Mouse (Mus musculus): Measurements from ENCODE around the gene Cep104. TPM values are rescaled to one million over a fixed set of nuclear protein-coding genes. Genes with fewer than 3 reads are reported as not detected.

Cep104 gene
- polyA plus RNA-seq (2012; rRNA removed) = 10.2 and 11.9 TPM in 2 replicates

DNA sequence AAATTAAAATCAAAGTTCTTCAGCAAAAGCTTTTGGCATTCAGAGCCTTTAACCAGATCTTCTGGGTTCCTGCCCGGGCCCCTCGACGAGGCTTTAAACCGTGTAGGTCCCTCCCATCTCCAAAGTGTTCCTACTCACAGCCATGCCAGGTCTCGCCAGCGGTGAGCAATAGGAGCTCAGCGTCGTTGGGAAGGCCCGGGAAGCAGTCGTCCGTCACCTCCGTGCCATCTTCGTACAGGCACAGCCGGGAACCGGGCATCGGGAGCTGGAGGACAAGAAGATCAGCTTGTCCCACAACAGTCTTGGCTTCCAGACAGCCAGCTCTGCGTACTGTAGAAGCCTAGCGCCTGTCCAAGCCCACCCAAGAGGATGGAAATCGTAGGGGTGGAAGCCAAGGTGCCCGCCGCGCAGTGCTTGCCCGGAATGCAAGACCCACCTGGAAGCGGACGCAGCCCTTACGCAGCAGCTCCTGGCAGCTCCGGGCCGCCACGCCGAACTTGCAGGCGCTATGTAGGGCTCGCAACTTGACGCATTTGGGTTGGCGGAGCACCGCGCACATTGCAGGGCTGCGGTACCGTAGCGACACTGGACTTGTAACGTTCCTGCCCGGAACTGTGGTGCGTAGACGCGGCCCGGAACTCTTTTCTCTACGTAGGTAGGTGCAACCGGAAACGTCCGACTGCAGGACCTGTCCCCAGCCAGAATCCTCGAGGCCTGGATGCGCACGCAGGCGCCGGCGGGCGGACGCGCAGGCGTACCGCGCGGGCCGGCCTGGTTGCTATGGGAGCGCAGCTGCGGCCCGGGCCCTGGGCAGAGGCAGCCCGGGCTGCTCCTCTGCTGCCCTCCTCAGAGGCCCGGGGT, at the start of gene Cep104, which contains the start of gene Dffb:
TSS of gene Cep104 (plus strand) at position 764 of the 861 bp plus-strand sequence.
TSS of gene Dffb (minus strand) at position 696 of the 861 bp plus-strand sequence.

DNA sequence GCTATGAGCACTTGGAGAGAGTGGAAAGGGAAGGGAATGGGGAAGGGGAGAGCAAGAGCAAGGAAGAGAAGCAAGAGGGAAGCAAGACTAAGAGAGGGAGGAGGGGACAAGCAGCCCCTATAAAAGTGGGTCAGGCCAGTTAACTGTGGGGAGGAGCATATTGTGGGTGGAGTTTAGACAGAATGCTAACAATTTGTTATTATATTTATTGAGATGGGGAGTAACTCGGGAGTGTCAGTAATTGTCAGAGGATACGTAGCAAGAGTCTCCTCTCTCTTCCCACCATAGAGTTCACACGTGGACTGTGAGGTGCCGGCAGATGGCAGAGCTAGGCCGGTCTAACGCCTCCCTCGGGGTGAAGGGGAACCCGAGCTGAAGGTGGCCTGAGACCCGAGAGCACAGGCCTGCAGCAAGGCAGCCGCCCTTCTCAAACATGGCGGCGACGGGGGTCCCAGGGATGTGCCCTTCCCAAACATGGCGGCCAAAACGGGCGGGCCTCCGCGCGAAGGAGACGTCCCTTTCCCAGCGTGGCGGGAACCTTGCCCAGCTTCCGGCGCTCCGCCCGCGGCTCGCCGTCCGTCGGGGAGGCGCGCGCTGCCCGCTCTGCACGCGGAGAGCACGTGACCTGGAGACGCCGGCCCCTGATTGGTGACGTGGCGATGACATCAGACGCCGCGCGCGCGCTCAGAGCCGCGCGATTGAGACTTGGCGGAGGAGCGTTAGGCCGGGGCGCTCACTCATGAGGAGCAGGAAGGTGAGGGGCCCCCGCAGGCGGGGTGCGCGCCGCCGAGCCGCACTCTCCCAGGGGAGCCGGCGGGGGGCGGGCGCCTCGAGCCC, 18.2 kb upstream of the Cep104 start, which contains the start of gene A430005L14Rik:
TSS of gene A430005L14Rik (plus strand) at position 669 of the 837 bp plus-strand sequence.

DNA sequence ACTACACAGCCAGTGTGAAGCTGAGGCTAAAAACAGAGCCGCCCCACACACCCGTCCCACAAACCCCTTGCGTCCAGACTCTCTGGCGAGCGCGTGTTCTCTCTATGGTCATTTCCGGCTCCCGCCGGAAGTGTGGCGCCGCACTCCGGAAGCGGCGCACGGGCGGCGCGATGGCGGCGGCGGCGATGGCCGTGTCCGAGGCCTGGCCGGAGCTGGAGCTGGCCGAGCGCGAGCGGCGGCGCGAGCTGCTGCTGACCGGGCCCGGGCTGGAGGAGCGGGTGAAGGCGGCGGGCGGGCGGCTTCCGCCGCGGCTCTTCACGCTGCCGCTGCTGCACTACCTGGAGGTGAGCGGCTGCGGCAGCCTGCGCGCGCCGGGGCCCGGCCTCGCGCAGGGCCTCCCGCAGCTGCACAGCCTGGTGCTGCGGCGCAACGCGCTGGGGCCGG, 36.7 kb downstream of the Cep104 start, which contains the start of gene Lrrc47:
TSS of gene Lrrc47 (plus strand) at position 86 of the 444 bp plus-strand sequence.

GRCm38 (mm10) chr4:154025641-154026440, 50.8 kb downstream of the Cep104 start, which contains the start of gene Smim1:
Gene Smim1, minus strand, starts transcription at chr4:154026230.

DNA sequence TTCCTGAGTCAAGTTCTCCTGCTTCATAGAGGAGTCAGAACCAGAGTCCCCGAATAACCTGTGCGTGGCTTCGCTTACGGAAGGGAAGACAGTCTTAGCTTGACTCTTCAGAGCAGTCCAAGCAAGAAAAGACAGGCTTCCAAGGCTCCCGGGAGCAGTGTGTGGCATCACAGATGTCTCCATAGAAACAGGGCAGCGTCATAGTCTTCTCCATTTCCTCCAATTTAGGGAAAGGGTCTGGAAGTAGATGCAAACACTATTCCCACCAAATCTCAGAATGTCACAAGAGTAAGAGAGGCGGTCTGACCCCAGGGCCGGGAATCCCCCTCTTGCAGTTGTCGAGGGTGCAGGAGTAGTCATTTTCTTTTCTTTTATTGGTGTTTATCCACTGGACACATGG, 67.6 kb downstream of the Cep104 start, which contains the start of gene Ccdc27:
TSS of gene Ccdc27 (minus strand) at position 101 of the 400 bp plus-strand sequence.

Other genes starting within 250 kb of the Cep104 start
- 48.3 and 54.3 TPM in 2 replicates for gene A430005L14Rik, start 18.0 kb upstream of the Cep104 start, polyA plus RNA-seq (2012; rRNA removed)
- gene Dffb, start 68 bp upstream of the Cep104 start, polyA plus RNA-seq (2012; rRNA removed) = 15.8 and 17.8 TPM in 2 replicates
- 51.3 and 56.2 TPM in 2 replicates for gene Lrrc47, start 36.5 kb downstream of the Cep104 start, polyA plus RNA-seq (2012; rRNA removed)
- gene Smim1, start 51.0 kb downstream of the Cep104 start, polyA plus RNA-seq (2012; rRNA removed) = 20.5 and 21.8 TPM in 2 replicates
- gene Ccdc27, start 67.5 kb downstream of the Cep104 start, polyA plus RNA-seq (2012; rRNA removed) = not detected in 2 replicates
- 0.50 and 0.64 TPM in 2 replicates for gene Trp73, start 165.0 kb downstream of the Cep104 start, polyA plus RNA-seq (2012; rRNA removed)
- gene Wrap73, start 167.2 kb downstream of the Cep104 start, polyA plus RNA-seq (2012; rRNA removed) = 24.9 and 27.2 TPM in 2 replicates
- gene Tprgl, start 185.5 kb downstream of the Cep104 start, polyA plus RNA-seq (2012; rRNA removed) = 246 and 269 TPM in 2 replicates
- 6.4 and 8.7 TPM in 2 replicates for gene Megf6, start 195.5 kb downstream of the Cep104 start, polyA plus RNA-seq (2012; rRNA removed)